Mouse (Mus musculus) C2C12 (cell line): ENCODE results near the gene Capn2.

Experiments
- CTCF ChIP-seq: IDR thresholded peaks from one replicate; pipeline ENCODE4 v1.5.1; 2011; ENCODE audit not compliant: control insufficient read depth, insufficient read depth, insufficient read length
- MYOG ChIP-seq: IDR thresholded peaks from one replicate; pipeline ENCODE4 v1.6.1; 2011; ENCODE audit not compliant: control insufficient read depth, insufficient read length; ENCODE audit errors: extremely low read depth

GRCm38 (mm10) chr1:182419481-182419880 lies 97.9 kb downstream of the Capn2 start:
- TF ChIP-seq MYOG (no peak), CTCF (no peak)
